Mouse (Mus musculus): Measurements from ENCODE around the gene Rab10. TPM values are rescaled to one million over a fixed set of nuclear protein-coding genes. Genes with fewer than 3 reads are reported as not detected.

Gene Rab10
- polyA plus RNA-seq, 1 experiment = 122 TPM

- DNase-seq (ENCODE audit: low spot score) = no peak
These were observed 13.7 kb downstream of the Rab10 start for GRCm38 (mm10) chr12:3296056-3296455.

GRCm38 (mm10) chr12:3291849-3292248 is 17.9 kb downstream of the Rab10 start:
- no peak for DNase-seq (ENCODE audit: low spot score)

- DNase-seq (ENCODE audit: low spot score) = no peak
These were observed 18.7 kb downstream of the Rab10 start for GRCm38 (mm10) chr12:3291038-3291437.

GRCm38 (mm10) chr12:3288440-3288839 is 21.3 kb downstream of the Rab10 start:
- DNase-seq (ENCODE audit: low spot score) = no peak

- DNase-seq (ENCODE audit: low spot score) = no peak
These were observed 23.9 kb downstream of the Rab10 start for GRCm38 (mm10) chr12:3285919-3286318.

GRCm38 (mm10) chr12:3285377-3285776 is 24.4 kb downstream of the Rab10 start:
- no peak for DNase-seq (ENCODE audit: low spot score)

GRCm38 (mm10) chr12:3284463-3284862 is 25.3 kb downstream of the Rab10 start:
- no peak for DNase-seq (ENCODE audit: low spot score)

- DNase-seq (ENCODE audit: low spot score) = no peak
These were observed 25.8 kb downstream of the Rab10 start for GRCm38 (mm10) chr12:3283829-3284440.

GRCm38 (mm10) chr12:3282954-3283353 is 26.8 kb downstream of the Rab10 start:
- no peak for DNase-seq (ENCODE audit: low spot score)

- no peak for DNase-seq (ENCODE audit: low spot score)
These were observed 27.2 kb downstream of the Rab10 start for GRCm38 (mm10) chr12:3282520-3282919.

- no peak for DNase-seq (ENCODE audit: low spot score)
These were observed 30.9 kb downstream of the Rab10 start for GRCm38 (mm10) chr12:3278880-3279339.

- DNase-seq (ENCODE audit: low spot score) = no peak
These were observed 39.0 kb downstream of the Rab10 start for GRCm38 (mm10) chr12:3270818-3271217.

- no peak for DNase-seq (ENCODE audit: low spot score)
These were observed 42.4 kb downstream of the Rab10 start for GRCm38 (mm10) chr12:3267397-3267796.

GRCm38 (mm10) chr12:3265188-3265587 is 44.6 kb downstream of the Rab10 start:
- DNase-seq (ENCODE audit: low spot score) = no peak

GRCm38 (mm10) chr12:3264449-3264848 is 45.3 kb downstream of the Rab10 start:
- no peak for DNase-seq (ENCODE audit: low spot score)

GRCm38 (mm10) chr12:3261596-3261995 is 48.2 kb downstream of the Rab10 start:
- DNase-seq (ENCODE audit: low spot score) = no peak

- DNase-seq (ENCODE audit: low spot score) = no peak
These were observed 53.8 kb downstream of the Rab10 start for GRCm38 (mm10) chr12:3255966-3256365.

- no peak for DNase-seq (ENCODE audit: low spot score)
These were observed 54.3 kb downstream of the Rab10 start for GRCm38 (mm10) chr12:3255435-3255834.

- DNase-seq (ENCODE audit: low spot score) = no peak
These were observed 56.2 kb downstream of the Rab10 start for GRCm38 (mm10) chr12:3253591-3253990.

GRCm38 (mm10) chr12:3246091-3246490 is 63.7 kb downstream of the Rab10 start:
- DNase-seq (ENCODE audit: low spot score) = no peak

- DNase-seq (ENCODE audit: low spot score) = no peak
These were observed 70.2 kb downstream of the Rab10 start for GRCm38 (mm10) chr12:3239544-3239943.

- no peak for DNase-seq (ENCODE audit: low spot score)
These were observed 71.3 kb downstream of the Rab10 start for GRCm38 (mm10) chr12:3238361-3239051.

GRCm38 (mm10) chr12:3237799-3238198 is 72.0 kb downstream of the Rab10 start:
- DNase-seq (ENCODE audit: low spot score) = no peak

Data from urinary bladder, adult 2 months (tissue).